Mouse (Mus musculus): ENCODE data around the gene Dusp27. TPM values are rescaled to one million over a fixed set of nuclear protein-coding genes. Genes with fewer than 3 reads are reported as not detected.
"Not testable (repeated sequence)": the region's sequence is repeated elsewhere in the genome, so short reads cannot be mapped to it uniquely, and the experiment has no call there.

Gene Dusp27
- polyA plus RNA-seq, 1 experiment from 2014 or later: 1.00 TPM

GRCm38 (mm10) chr1:166141868-166142267 lies 14.1 kb upstream of the Dusp27 start:
- not testable (repeated sequence) for H3K4me1 ChIP-seq; H3K4me3 ChIP-seq (replicated peaks); H3K9ac ChIP-seq (replicated peaks); H3K27me3 ChIP-seq (replicated peaks); H3K4me2 ChIP-seq; ATAC-seq (ENCODE audit: low FRiP score); H3K9me3 ChIP-seq (replicated peaks); H3K36me3 ChIP-seq; H3K27ac ChIP-seq (replicated peaks)
- WGBS: 84% methylated on average over 9 of the region's 9 CpGs

- H3K4me2 ChIP-seq: no peak overlapping the region
- WGBS: 29% methylated on average over 4 of the region's 4 CpGs
- no peak overlapping the region for H3K9ac ChIP-seq (replicated peaks)
- ATAC-seq (ENCODE audit: low FRiP score): 0 out of 2 replicates have a peak, but pooled peaks have one; percentile 64
- peaks cover 7% of the 10 kb centered on the region for H3K4me1 ChIP-seq
- no peak overlapping the region for H3K4me3 ChIP-seq (replicated peaks)
- no peaks in the 10 kb centered on the region for H3K27me3 ChIP-seq (replicated peaks)
- H3K9me3 ChIP-seq (replicated peaks): no peaks in the 10 kb centered on the region
- no peaks in the 10 kb centered on the region for H3K36me3 ChIP-seq
- no peak overlapping the region for H3K27ac ChIP-seq (replicated peaks)
Observed at GRCm38 (mm10) chr1:166139620-166140184, 12.0 kb upstream of the Dusp27 start.

- Histone ChIP-seq H3K36me3 (no peaks in the 10 kb centered on the region), H3K4me2 (no peak overlapping the region), H3K27ac (replicated peaks) (no peak overlapping the region), H3K4me3 (replicated peaks) (no peak overlapping the region), H3K9ac (replicated peaks) (no peak overlapping the region), H3K9me3 (replicated peaks) (no peaks in the 10 kb centered on the region), H3K4me1 (peaks cover 7% of the 10 kb centered on the region), H3K27me3 (replicated peaks) (no peaks in the 10 kb centered on the region)
- 80% methylated on average over 3 of the region's 3 CpGs for WGBS
- ATAC-seq (ENCODE audit: low FRiP score): no peak
Observed at GRCm38 (mm10) chr1:166139113-166139512, 11.4 kb upstream of the Dusp27 start.

- H3K9me3 ChIP-seq (replicated peaks): no peaks in the 10 kb centered on the region
- H3K4me2 ChIP-seq: no peak overlapping the region
- H3K27me3 ChIP-seq (replicated peaks): no peaks in the 10 kb centered on the region
- 73% methylated on average over 13 of the region's 13 CpGs for whole genome bisulfite sequencing
- ATAC-seq (ENCODE audit: low FRiP score): no peak
- no peak overlapping the region for H3K9ac ChIP-seq (replicated peaks)
- H3K36me3 ChIP-seq: no peaks in the 10 kb centered on the region
- H3K27ac ChIP-seq (replicated peaks): no peak overlapping the region
- no peak overlapping the region for H3K4me3 ChIP-seq (replicated peaks)
- peaks cover 7% of the 10 kb centered on the region for H3K4me1 ChIP-seq
Observed at GRCm38 (mm10) chr1:166138136-166138535, 10.4 kb upstream of the Dusp27 start.

- Histone ChIP-seq H3K4me3 (replicated peaks) (no peak overlapping the region), H3K9ac (replicated peaks) (no peak overlapping the region), H3K36me3 (no peaks in the 10 kb centered on the region), H3K27ac (replicated peaks) (no peak overlapping the region), H3K9me3 (replicated peaks) (no peaks in the 10 kb centered on the region), H3K27me3 (replicated peaks) (no peaks in the 10 kb centered on the region), H3K4me1 (peaks cover 7% of the 10 kb centered on the region), H3K4me2 (no peak overlapping the region)
- 80% methylated on average over 7 of the region's 7 CpGs for WGBS
- ATAC-seq (ENCODE audit: low FRiP score): no peak
Observed at GRCm38 (mm10) chr1:166137244-166137938, 9.7 kb upstream of the Dusp27 start.

GRCm38 (mm10) chr1:166135091-166135740 lies 7.5 kb upstream of the Dusp27 start:
- Histone ChIP-seq H3K36me3 (no peaks in the 10 kb centered on the region), H3K4me2 (no peak overlapping the region), H3K9me3 (replicated peaks) (no peaks in the 10 kb centered on the region), H3K4me3 (replicated peaks) (no peak overlapping the region), H3K27ac (replicated peaks) (no peak overlapping the region), H3K9ac (replicated peaks) (no peak overlapping the region), H3K27me3 (replicated peaks) (no peaks in the 10 kb centered on the region), H3K4me1 (peaks cover 11% of the 10 kb centered on the region)
- WGBS: 45% methylated on average over 5 of the region's 5 CpGs
- no peak for ATAC-seq (ENCODE audit: low FRiP score)

- Histone ChIP-seq H3K4me1 (peaks cover 4% of the 10 kb centered on the region; the same call in 1 of the 2 replicates), H3K27ac (replicated peaks) (no peak overlapping the region), H3K36me3 (no peaks in the 10 kb centered on the region), H3K9me3 (replicated peaks) (no peaks in the 10 kb centered on the region), H3K4me2 (no peak overlapping the region), H3K4me3 (replicated peaks) (no peak overlapping the region), H3K27me3 (replicated peaks) (no peaks in the 10 kb centered on the region), H3K9ac (replicated peaks) (no peak overlapping the region)
- no peak for ATAC-seq (ENCODE audit: low FRiP score)
- 57% methylated on average over 4 of the region's 4 CpGs for WGBS
Observed at GRCm38 (mm10) chr1:166132367-166132766, 4.6 kb upstream of the Dusp27 start.

- no peaks in the 10 kb centered on the region for H3K36me3 ChIP-seq
- no peak within 1 kb of the TSS for H3K4me3 ChIP-seq (replicated peaks)
- H3K27ac ChIP-seq (replicated peaks): no peak within 1 kb of the TSS
- no peak for ATAC-seq (ENCODE audit: low FRiP score)
- no peaks in the 10 kb centered on the region for H3K27me3 ChIP-seq (replicated peaks)
- WGBS: 83% methylated on average over 5 of the region's 5 CpGs
- no peak within 1 kb of the TSS for H3K9ac ChIP-seq (replicated peaks)
- H3K9me3 ChIP-seq (replicated peaks): no peaks in the 10 kb centered on the region
- H3K4me2 ChIP-seq: no peak within 1 kb of the TSS
- peaks cover 4% of the 10 kb centered on the region; the same call in 1 of the 2 replicates for H3K4me1 ChIP-seq
Observed at GRCm38 (mm10) chr1:166130224-166130860, 2.6 kb upstream of the Dusp27 start, which contains the start of gene Gpa33. Gene Gpa33 (plus strand): TSS chr1:166130238.

- H3K27ac ChIP-seq (replicated peaks): no peak overlapping the region
- H3K4me3 ChIP-seq (replicated peaks): no peak overlapping the region
- H3K4me2 ChIP-seq: no peak overlapping the region
- H3K4me1 ChIP-seq: peaks cover 4% of the 10 kb centered on the region; the same call in 1 of the 2 replicates
- H3K36me3 ChIP-seq: no peaks in the 10 kb centered on the region
- ATAC-seq (ENCODE audit: low FRiP score): no peak
- H3K9ac ChIP-seq (replicated peaks): no peak overlapping the region
- no peaks in the 10 kb centered on the region for H3K27me3 ChIP-seq (replicated peaks)
- 88% methylated on average over 5 of the region's 5 CpGs for WGBS
- no peaks in the 10 kb centered on the region for H3K9me3 ChIP-seq (replicated peaks)
Observed at GRCm38 (mm10) chr1:166128551-166128950, 829 bp upstream of the Dusp27 start.

- H3K27me3 ChIP-seq (replicated peaks): no peaks in the 10 kb centered on the region
- peak overlapping the region; percentile 19; the same call in 1 of the 2 replicates for H3K4me2 ChIP-seq
- no peak overlapping the region for H3K27ac ChIP-seq (replicated peaks)
- H3K9me3 ChIP-seq (replicated peaks): no peaks in the 10 kb centered on the region
- H3K4me3 ChIP-seq (replicated peaks): no peak overlapping the region
- H3K9ac ChIP-seq (replicated peaks): no peak overlapping the region
- H3K36me3 ChIP-seq: no peaks in the 10 kb centered on the region
- H3K4me1 ChIP-seq: no peaks in the 10 kb centered on the region
- WGBS: 78% methylated on average over 9 of the region's 9 CpGs
- ATAC-seq (ENCODE audit: low FRiP score): no peak
Observed at GRCm38 (mm10) chr1:166126795-166127194, 927 bp downstream of the Dusp27 start.

- Histone ChIP-seq H3K4me3 (replicated peaks) (no peak overlapping the region), H3K9ac (replicated peaks) (no peak overlapping the region), H3K9me3 (replicated peaks) (no peaks in the 10 kb centered on the region), H3K4me1 (no peaks in the 10 kb centered on the region), H3K36me3 (no peaks in the 10 kb centered on the region), H3K27ac (replicated peaks) (no peak overlapping the region), H3K27me3 (replicated peaks) (no peaks in the 10 kb centered on the region), H3K4me2 (no peak overlapping the region)
- 95% methylated on average over 6 of the region's 6 CpGs for WGBS
- ATAC-seq (ENCODE audit: low FRiP score): no peak
Observed at GRCm38 (mm10) chr1:166126290-166126689, 1.4 kb downstream of the Dusp27 start.
